Mouse (Mus musculus): Measurements from ENCODE around the gene Get4. TPM values are rescaled to one million over a fixed set of nuclear protein-coding genes. Genes with fewer than 3 reads are reported as not detected.

Get4 gene
- polyA plus RNA-seq, 1 experiment from 2014 or later: 143 TPM

DNA sequence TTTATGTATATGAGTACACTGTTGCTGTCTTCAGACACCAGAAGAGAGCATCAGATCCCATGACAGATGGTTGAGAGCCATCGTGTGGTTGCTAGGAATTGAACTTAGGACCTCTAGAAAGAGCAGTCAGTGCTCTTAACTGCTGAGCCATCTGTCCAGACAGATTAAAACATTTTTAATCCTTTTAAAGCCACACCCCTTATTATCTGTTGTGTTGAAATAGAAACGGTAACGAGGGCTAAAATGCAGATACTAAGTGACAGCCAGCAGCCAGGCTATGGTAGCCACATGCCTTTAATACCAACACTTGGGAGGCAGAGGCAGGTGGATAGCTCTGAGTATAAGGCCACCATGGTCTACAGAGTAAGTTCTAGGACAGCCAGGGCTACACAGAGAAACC is 20.0 kb upstream of the Get4 start:
- Histone ChIP-seq H3K9ac (ENCODE audit: low read depth, low read length) (no peak overlapping the region), H3K36me3 (ENCODE audit: control insufficient read depth, insufficient read depth, low read length) (peaks cover 29% of the 10 kb centered on the region), H3K9me3 (ENCODE audit: control insufficient read depth, low read length) (no peaks in the 10 kb centered on the region), H3K4me1 (ENCODE audit: control insufficient read depth, insufficient read depth, low read length) (no peaks in the 10 kb centered on the region), H3K27me3 (replicated peaks; ENCODE audit: control insufficient read depth, insufficient read depth, low read length) (no peaks in the 10 kb centered on the region), H3K27ac (ENCODE audit: low read length) (no peak overlapping the region), H3K4me3 (ENCODE audit: low read length) (no peak overlapping the region), H3K4me2 (ENCODE audit: low read depth, low read length) (no peak overlapping the region)
- no peak for ATAC-seq
- 82% methylated on average over 3 of the region's 3 CpGs for WGBS

DNA sequence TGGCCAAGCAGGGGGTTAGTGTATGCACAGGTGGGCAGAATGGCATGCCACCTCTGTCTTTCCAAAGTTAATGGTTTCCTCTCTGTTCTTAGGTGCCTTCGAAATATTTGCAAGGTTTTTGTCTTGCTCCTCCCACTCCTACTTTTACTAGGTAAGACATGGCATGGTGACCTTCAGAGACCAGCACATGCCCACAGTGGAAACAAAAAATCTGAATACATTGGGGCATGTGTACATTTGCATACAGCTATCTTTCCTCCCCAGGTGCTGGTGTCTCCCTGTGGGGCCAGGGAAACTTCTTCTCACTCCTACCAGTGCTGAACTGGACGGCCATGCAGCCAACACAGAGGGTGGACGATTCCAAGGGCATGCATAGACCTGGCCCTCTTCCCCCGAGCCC is 17.7 kb upstream of the Get4 start:
- Histone ChIP-seq H3K36me3 (ENCODE audit: control insufficient read depth, insufficient read depth, low read length) (peaks cover 23% of the 10 kb centered on the region), H3K27ac (ENCODE audit: low read length) (no peak overlapping the region), H3K4me3 (ENCODE audit: low read length) (no peak overlapping the region), H3K9me3 (ENCODE audit: control insufficient read depth, low read length) (no peaks in the 10 kb centered on the region), H3K4me2 (ENCODE audit: low read depth, low read length) (no peak overlapping the region), H3K4me1 (ENCODE audit: control insufficient read depth, insufficient read depth, low read length) (no peaks in the 10 kb centered on the region), H3K27me3 (replicated peaks; ENCODE audit: control insufficient read depth, insufficient read depth, low read length) (no peaks in the 10 kb centered on the region), H3K9ac (ENCODE audit: low read depth, low read length) (no peak overlapping the region)
- WGBS: 92% methylated on average over 4 of the region's 4 CpGs
- ATAC-seq: no peak

DNA sequence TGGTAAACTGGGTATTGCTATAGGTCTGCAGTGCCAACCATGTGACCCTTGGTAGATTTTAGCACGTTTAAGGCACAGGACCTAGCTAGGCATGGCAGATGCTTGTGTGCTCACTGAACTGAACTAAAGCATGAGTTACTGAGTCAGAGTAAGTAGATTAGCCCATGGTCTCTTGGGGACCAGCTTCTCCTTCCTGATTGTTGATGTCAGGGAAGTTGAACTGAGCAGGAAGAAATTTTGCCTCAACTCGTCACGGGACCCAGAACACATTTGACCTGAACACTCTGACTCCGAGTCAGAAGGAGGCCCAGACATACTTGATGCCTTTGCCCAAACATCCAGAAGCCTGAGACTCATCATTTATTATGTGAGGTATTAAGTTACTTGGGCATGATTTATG is 14.7 kb upstream of the Get4 start:
- Histone ChIP-seq H3K4me3 (ENCODE audit: low read length) (no peak overlapping the region), H3K9me3 (ENCODE audit: control insufficient read depth, low read length) (no peaks in the 10 kb centered on the region), H3K4me2 (ENCODE audit: low read depth, low read length) (no peak overlapping the region), H3K9ac (ENCODE audit: low read depth, low read length) (no peak overlapping the region), H3K27ac (ENCODE audit: low read length) (no peak overlapping the region), H3K36me3 (ENCODE audit: control insufficient read depth, insufficient read depth, low read length) (peaks cover 22% of the 10 kb centered on the region), H3K27me3 (replicated peaks; ENCODE audit: control insufficient read depth, insufficient read depth, low read length) (no peaks in the 10 kb centered on the region), H3K4me1 (ENCODE audit: control insufficient read depth, insufficient read depth, low read length) (no peaks in the 10 kb centered on the region)
- no peak for ATAC-seq
- 76% methylated on average over 4 of the region's 4 CpGs for WGBS

DNA sequence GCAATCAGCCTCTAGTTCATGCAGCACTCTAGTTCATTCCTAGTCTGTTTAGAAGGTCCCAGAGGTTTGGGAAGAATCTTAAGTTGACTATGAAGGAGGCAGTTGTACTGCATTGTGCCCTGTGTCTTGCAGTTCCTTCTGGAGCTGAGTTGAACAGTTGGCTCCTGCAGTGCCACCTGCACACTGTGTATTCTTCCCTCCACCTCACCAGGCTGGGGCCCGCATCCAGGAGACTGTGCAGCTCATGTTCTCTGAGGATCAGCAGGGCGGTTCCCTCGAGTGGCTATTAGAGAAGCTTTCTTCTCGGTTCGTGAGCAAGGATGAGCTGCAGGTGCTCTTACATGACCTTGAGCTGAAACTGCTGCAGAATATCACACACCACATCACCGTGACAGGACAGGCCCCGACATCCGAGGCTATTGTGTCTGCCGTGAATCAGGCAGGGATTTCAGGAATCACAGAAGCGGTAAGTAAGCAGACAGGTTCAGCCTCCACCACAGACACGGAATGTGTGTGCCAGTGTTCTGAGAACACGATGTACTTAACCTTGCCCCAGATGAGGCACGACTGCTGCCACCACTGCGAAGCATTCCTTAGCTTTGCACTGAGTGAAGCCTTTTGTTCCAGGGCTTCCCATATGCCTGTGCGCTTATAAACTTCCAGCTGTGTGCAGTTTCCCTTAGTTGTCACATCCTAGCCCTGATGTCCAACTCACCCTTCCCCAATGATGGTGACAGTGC is 10.9 kb upstream of the Get4 start:
- Histone ChIP-seq H3K4me1 (ENCODE audit: control insufficient read depth, insufficient read depth, low read length) (no peaks in the 10 kb centered on the region), H3K9me3 (ENCODE audit: control insufficient read depth, low read length) (no peaks in the 10 kb centered on the region), H3K27me3 (replicated peaks; ENCODE audit: control insufficient read depth, insufficient read depth, low read length) (no peaks in the 10 kb centered on the region), H3K27ac (ENCODE audit: low read length) (no peak overlapping the region), H3K4me2 (ENCODE audit: low read depth, low read length) (no peak overlapping the region), H3K9ac (ENCODE audit: low read depth, low read length) (no peak overlapping the region), H3K4me3 (ENCODE audit: low read length) (no peak overlapping the region), H3K36me3 (ENCODE audit: control insufficient read depth, insufficient read depth, low read length) (peaks cover 12% of the 10 kb centered on the region; the same call in 1 of the 2 replicates)
- no peak for ATAC-seq
- 86% methylated on average over 15 of the region's 15 CpGs for WGBS

DNA sequence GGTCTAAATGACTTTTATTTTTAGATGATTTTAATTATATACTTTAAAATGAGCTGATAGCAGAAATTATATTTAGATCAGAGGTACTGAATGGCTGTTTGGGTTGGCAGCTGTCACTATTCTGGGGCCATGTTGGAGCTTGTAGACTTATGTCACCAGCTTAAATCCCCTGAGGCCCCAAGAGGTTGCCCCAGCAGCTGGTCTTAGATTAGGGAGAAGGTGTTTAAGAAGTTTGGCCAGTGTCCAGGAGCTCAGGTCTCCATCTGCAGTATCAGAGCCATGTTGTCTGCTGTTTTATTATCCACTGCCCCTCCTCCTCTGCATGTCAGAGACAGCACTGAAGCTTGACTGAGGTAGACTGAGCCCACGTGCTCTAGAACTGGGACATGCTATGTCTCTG is 8.7 kb upstream of the Get4 start:
- 92% methylated on average over 1 of the region's 1 CpGs for WGBS
- Histone ChIP-seq H3K9me3 (ENCODE audit: control insufficient read depth, low read length) (no peaks in the 10 kb centered on the region), H3K4me2 (ENCODE audit: low read depth, low read length) (no peak overlapping the region), H3K9ac (ENCODE audit: low read depth, low read length) (no peak overlapping the region), H3K4me1 (ENCODE audit: control insufficient read depth, insufficient read depth, low read length) (no peaks in the 10 kb centered on the region), H3K27ac (ENCODE audit: low read length) (no peak overlapping the region), H3K36me3 (ENCODE audit: control insufficient read depth, insufficient read depth, low read length) (peaks cover 14% of the 10 kb centered on the region; the same call in 1 of the 2 replicates), H3K27me3 (replicated peaks; ENCODE audit: control insufficient read depth, insufficient read depth, low read length) (no peaks in the 10 kb centered on the region), H3K4me3 (ENCODE audit: low read length) (no peak overlapping the region)
- ATAC-seq: no peak

DNA sequence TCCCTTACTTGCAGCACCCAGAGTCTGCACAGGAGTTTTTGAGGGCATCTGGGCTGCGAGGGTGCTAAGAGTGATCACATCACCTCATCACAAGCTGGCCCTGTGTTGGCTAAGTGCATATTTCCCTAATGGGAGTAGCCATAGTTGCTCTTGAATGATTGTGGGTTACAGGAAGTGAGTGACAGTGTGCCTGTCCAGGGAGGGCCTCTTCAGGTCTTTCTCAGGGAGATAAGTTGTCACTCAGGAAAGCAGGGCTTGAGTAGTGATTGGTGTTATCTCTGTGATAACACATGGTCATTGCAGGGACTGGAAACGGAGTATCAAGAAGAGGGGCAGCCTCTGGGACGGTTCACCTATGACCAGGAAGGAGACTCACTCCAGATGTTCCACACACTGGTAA is 4.4 kb upstream of the Get4 start:
- no peak overlapping the region for H3K27ac ChIP-seq (ENCODE audit: low read length)
- no peak overlapping the region for H3K4me2 ChIP-seq (ENCODE audit: low read depth, low read length)
- 74% methylated on average over 3 of the region's 3 CpGs for WGBS
- no peak overlapping the region for H3K9ac ChIP-seq (ENCODE audit: low read depth, low read length)
- H3K27me3 ChIP-seq (replicated peaks; ENCODE audit: control insufficient read depth, insufficient read depth, low read length): no peaks in the 10 kb centered on the region
- H3K36me3 ChIP-seq (ENCODE audit: control insufficient read depth, insufficient read depth, low read length): peaks cover 10% of the 10 kb centered on the region; the same call in 1 of the 2 replicates
- H3K4me3 ChIP-seq (ENCODE audit: low read length): no peak overlapping the region
- ATAC-seq: no peak
- no peaks in the 10 kb centered on the region for H3K9me3 ChIP-seq (ENCODE audit: control insufficient read depth, low read length)
- H3K4me1 ChIP-seq (ENCODE audit: control insufficient read depth, insufficient read depth, low read length): no peaks in the 10 kb centered on the region

DNA sequence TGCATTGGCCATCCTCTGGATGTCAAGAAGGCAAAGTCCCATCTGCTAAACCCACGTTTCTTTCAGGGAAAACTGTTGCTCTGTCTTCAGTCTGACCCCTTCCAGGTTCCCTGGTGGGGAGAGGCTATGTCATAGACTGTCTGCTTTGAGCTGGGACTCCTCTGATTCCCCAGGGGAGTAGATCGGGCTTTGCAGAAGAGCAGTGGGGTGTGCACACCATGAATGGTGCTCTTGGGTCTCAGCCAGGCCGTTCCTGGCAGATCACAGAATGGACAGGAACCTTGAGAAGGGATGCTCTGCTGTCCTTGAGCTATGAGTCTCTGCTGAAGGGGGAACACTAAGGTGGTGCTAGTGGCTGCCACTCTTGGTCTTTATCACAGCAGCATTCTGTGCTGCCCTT is 3.3 kb upstream of the Get4 start:
- Histone ChIP-seq H3K36me3 (ENCODE audit: control insufficient read depth, insufficient read depth, low read length) (peaks cover 10% of the 10 kb centered on the region; the same call in 1 of the 2 replicates), H3K4me3 (ENCODE audit: low read length) (no peak overlapping the region), H3K4me1 (ENCODE audit: control insufficient read depth, insufficient read depth, low read length) (peaks cover 6% of the 10 kb centered on the region), H3K27me3 (replicated peaks; ENCODE audit: control insufficient read depth, insufficient read depth, low read length) (no peaks in the 10 kb centered on the region), H3K9me3 (ENCODE audit: control insufficient read depth, low read length) (no peaks in the 10 kb centered on the region), H3K9ac (ENCODE audit: low read depth, low read length) (no peak overlapping the region), H3K4me2 (ENCODE audit: low read depth, low read length) (no peak overlapping the region), H3K27ac (ENCODE audit: low read length) (no peak overlapping the region)
- WGBS: 80% methylated on average over 3 of the region's 3 CpGs
- ATAC-seq: no peak

DNA sequence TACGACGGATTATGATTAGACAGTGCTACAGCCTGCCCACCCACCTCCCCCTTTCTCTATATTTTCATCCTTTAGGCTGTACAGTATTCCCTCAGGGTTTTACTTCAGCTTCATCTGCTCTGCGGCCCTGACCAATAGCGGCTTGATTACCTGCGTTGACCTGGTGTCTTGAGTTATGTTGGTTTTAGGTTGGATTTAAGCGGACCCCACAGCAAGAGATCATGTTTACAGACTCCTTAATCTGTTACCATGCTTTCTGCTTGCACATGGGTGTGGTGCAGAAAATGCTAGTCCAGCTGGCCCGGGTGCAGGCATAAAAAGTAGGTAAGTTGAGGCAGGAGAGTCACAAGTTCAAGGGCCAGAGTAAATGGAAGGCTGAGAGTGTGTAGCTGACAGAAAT is 845 bp upstream of the Get4 start:
- no peaks in the 10 kb centered on the region for H3K27me3 ChIP-seq (replicated peaks; ENCODE audit: control insufficient read depth, insufficient read depth, low read length)
- no peaks in the 10 kb centered on the region for H3K9me3 ChIP-seq (ENCODE audit: control insufficient read depth, low read length)
- 75% methylated on average over 7 of the region's 7 CpGs for WGBS
- peak overlapping the region; percentile 79; the same call in 1 of the 2 replicates for H3K4me3 ChIP-seq (ENCODE audit: low read length)
- no peak for ATAC-seq
- peaks cover 5% of the 10 kb centered on the region; the same call in 1 of the 2 replicates for H3K36me3 ChIP-seq (ENCODE audit: control insufficient read depth, insufficient read depth, low read length)
- peak overlapping the region; percentile 74 for H3K4me2 ChIP-seq (ENCODE audit: low read depth, low read length)
- H3K27ac ChIP-seq (ENCODE audit: low read length): peak overlapping the region; percentile 74; the same call in 1 of the 2 replicates
- H3K4me1 ChIP-seq (ENCODE audit: control insufficient read depth, insufficient read depth, low read length): peaks cover 11% of the 10 kb centered on the region
- H3K9ac ChIP-seq (ENCODE audit: low read depth, low read length): peak overlapping the region; percentile 70

DNA sequence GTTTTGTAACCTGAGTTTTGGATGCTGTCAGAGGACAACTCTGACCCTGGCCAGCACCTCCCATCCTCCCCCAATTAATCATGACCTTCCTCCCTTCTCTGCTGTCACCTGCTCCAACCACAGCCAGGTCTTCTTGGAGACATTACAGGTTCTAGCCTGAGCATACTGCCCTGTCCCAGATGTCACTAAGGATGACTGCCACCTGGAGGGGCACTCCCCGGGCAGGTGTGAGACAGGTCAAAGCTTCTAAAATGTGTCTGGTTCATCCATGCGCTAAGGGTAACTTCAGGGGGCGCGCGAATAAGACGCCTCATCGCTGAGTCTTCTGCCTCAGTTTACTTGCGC is 416 bp upstream of the Get4 start:
- H3K9me3 ChIP-seq (ENCODE audit: control insufficient read depth, low read length): no peaks in the 10 kb centered on the region
- peak overlapping the region; percentile 74 for H3K4me2 ChIP-seq (ENCODE audit: low read depth, low read length)
- H3K9ac ChIP-seq (ENCODE audit: low read depth, low read length): peak overlapping the region; percentile 70
- peak overlapping the region; percentile 74 for H3K27ac ChIP-seq (ENCODE audit: low read length)
- peak overlapping the region; percentile 79 for H3K4me3 ChIP-seq (ENCODE audit: low read length)
- H3K27me3 ChIP-seq (replicated peaks; ENCODE audit: control insufficient read depth, insufficient read depth, low read length): no peaks in the 10 kb centered on the region
- WGBS: under 1% methylated on average over 8 of the region's 8 CpGs
- ATAC-seq: peak; percentile 41
- H3K4me1 ChIP-seq (ENCODE audit: control insufficient read depth, insufficient read depth, low read length): peaks cover 11% of the 10 kb centered on the region
- peaks cover 5% of the 10 kb centered on the region; the same call in 1 of the 2 replicates for H3K36me3 ChIP-seq (ENCODE audit: control insufficient read depth, insufficient read depth, low read length)

DNA sequence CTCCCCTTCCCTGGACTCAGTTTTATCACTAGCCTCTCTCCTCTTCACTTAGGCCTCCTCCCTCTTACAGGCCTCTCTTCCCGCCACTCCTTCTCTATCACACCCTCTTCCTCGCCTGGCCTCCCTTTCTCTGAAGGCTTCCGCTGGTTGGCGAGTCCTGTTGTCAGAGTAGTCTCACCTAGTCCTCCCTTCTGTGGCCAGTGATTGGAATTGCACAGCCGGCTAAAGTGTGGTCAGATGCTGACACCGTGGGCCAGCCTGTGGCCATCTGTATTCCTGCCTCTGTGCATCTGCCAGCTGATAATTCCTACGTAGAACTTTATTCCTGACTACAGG is 754 bp downstream of the Get4 start:
- Histone ChIP-seq H3K9ac (ENCODE audit: low read depth, low read length) (peak overlapping the region; percentile 77), H3K4me2 (ENCODE audit: low read depth, low read length) (peak overlapping the region; percentile 82), H3K4me3 (ENCODE audit: low read length) (peak overlapping the region; percentile 79), H3K27ac (ENCODE audit: low read length) (peak overlapping the region; percentile 86), H3K4me1 (ENCODE audit: control insufficient read depth, insufficient read depth, low read length) (peaks cover 11% of the 10 kb centered on the region), H3K36me3 (ENCODE audit: control insufficient read depth, insufficient read depth, low read length) (peaks cover 5% of the 10 kb centered on the region; the same call in 1 of the 2 replicates), H3K9me3 (ENCODE audit: control insufficient read depth, low read length) (no peaks in the 10 kb centered on the region), H3K27me3 (replicated peaks; ENCODE audit: control insufficient read depth, insufficient read depth, low read length) (no peaks in the 10 kb centered on the region)
- 0% methylated on average over 7 of the region's 7 CpGs for WGBS
- peak; percentile 54 for ATAC-seq
